Comparison of ENCODE assay signal across 9 mouse cellular contexts in genomic region chr11:94882687-94883383, GRCm38 (mm10). TPM values are rescaled to one million over a fixed set of nuclear protein-coding genes. Genes with fewer than 3 reads are reported as not detected.
DNase-seq lines count a peak whose midpoint lies in the region; ATAC-seq and TF ChIP-seq lines count a peak whose summit lies in the region.
"Had no signal": no experiment of that assay in that cellular context is flagged by ENCODE, and none has a peak within 500 bp of the region (broad histone marks: within the 10 kb centered on the region; RNA-seq: fewer than 3 reads in every experiment).

No protein-coding gene starts in this region.

- peak overlapping the region; percentile 55 for H3K4me2 ChIP-seq in embryonic facial prominence, embryonic 13.5 days
- H3K4me2 ChIP-seq in hindbrain, embryonic 12.5 days (replicated peaks), result peak overlapping the region; percentile 40

- no peak for TF ChIP-seq POLR2A in heart, adult 2 months (IDR thresholded peaks at IDR 0.05; ENCODE audit: insufficient read depth, low read depth, low read length)

- H3K27me3 ChIP-seq in heart, adult 2 months (ENCODE audit: control insufficient read depth, insufficient read depth, low read length), result peaks cover 12% of the 10 kb centered on the region
- H3K27me3 ChIP-seq in embryonic facial prominence, embryonic 13.5 days, result no peaks in the 10 kb centered on the region; the same call in 1 of the 2 replicates
- H3K27me3 ChIP-seq in hindbrain, embryonic 12.5 days, result peaks cover 50% of the 10 kb centered on the region

- H3K79me2 ChIP-seq in heart, adult 2 months (replicated peaks; ENCODE audit: control insufficient read depth, insufficient read depth, low read length), result no peaks in the 10 kb centered on the region

- no peak for TF ChIP-seq EP300 in heart, adult 2 months (IDR thresholded peaks at IDR 0.05; ENCODE audit: insufficient read depth, low read depth, low read length)

- H3K9ac ChIP-seq in heart, adult 2 months (ENCODE audit: low read depth, low read length), result peak overlapping the region; percentile 47; the same call in 1 of the 2 replicates
- H3K9ac ChIP-seq in embryonic facial prominence, embryonic 13.5 days, result peak overlapping the region; percentile 65
- 0 out of 2 replicates have a peak overlapping the region, but pooled peaks have one; percentile 13 for H3K9ac ChIP-seq in hindbrain, embryonic 12.5 days

- H3K27ac ChIP-seq in heart, adult 2 months, result no peak overlapping the region
- H3K27ac ChIP-seq in embryonic facial prominence, embryonic 13.5 days, result peak overlapping the region; percentile 100
- H3K27ac ChIP-seq in hindbrain, embryonic 12.5 days, result peak overlapping the region; percentile 77

- peak; percentile 84 for ATAC-seq in embryonic facial prominence, embryonic 13.5 days (ENCODE audit: insufficient number of reproducible peaks, insufficient read depth, low FRiP score, low TSS enrichment, low read depth)
- no peak for ATAC-seq in hindbrain, embryonic 12.5 days (ENCODE audit: low FRiP score)
- ATAC-seq in monocyte, adult 5-6 weeks (replicated peaks; ENCODE audit: insufficient number of reproducible peaks, low FRiP score, low TSS enrichment, poor library complexity, severe bottlenecking), result no peak

- intact Hi-C loops in heart, adult 2 months (cut with DNase I), result no loop called here
- intact Hi-C loops in heart, postnatal 25 days (cut with DNase I), result no loop called here

- no peaks in the 10 kb centered on the region for H3K36me3 ChIP-seq in heart, adult 2 months (ENCODE audit: control insufficient read depth, insufficient read depth, low read length)
- no peaks in the 10 kb centered on the region for H3K36me3 ChIP-seq in embryonic facial prominence, embryonic 13.5 days
- H3K36me3 ChIP-seq in hindbrain, embryonic 12.5 days, result no peaks in the 10 kb centered on the region

- H3K4me1 ChIP-seq in heart, adult 2 months (ENCODE audit: control insufficient read depth, insufficient read depth, low read length), result no peaks in the 10 kb centered on the region
- peaks cover 48% of the 10 kb centered on the region for H3K4me1 ChIP-seq in embryonic facial prominence, embryonic 13.5 days
- peaks cover 31% of the 10 kb centered on the region for H3K4me1 ChIP-seq in hindbrain, embryonic 12.5 days

- no peaks in the 10 kb centered on the region for H3K9me3 ChIP-seq in embryonic facial prominence, embryonic 13.5 days
- no peaks in the 10 kb centered on the region for H3K9me3 ChIP-seq in hindbrain, embryonic 12.5 days (replicated peaks)

- no peak overlapping the region for H3K4me3 ChIP-seq in heart, adult 2 months
- peak overlapping the region; percentile 25 for H3K4me3 ChIP-seq in embryonic facial prominence, embryonic 13.5 days
- peak overlapping the region; percentile 1; the same call in 1 of the 2 replicates for H3K4me3 ChIP-seq in hindbrain, embryonic 12.5 days

- no peak for TF ChIP-seq CTCF in heart, adult 2 months (IDR thresholded peaks at IDR 0.05)

- DNase-seq in heart, adult 2 months, result peak in 1 of 2 experiments; percentile 34
- DNase-seq in heart, postnatal 25 days (ENCODE audit: low spot score), result no peak
- DNase-seq in neural tube, embryonic 10.5 days (ENCODE audit: extremely low spot score, low spot score), result peak; percentile 69
- DNase-seq in cerebellum, adult 11-12 months, result no peak
- no peak for DNase-seq in natural killer cell, adult 2 months (ENCODE audit: low spot score in 2 of 2)

- 6% methylated on average over 19 of the region's 19 CpGs for whole genome bisulfite sequencing in heart, adult 2 months
- WGBS in embryonic facial prominence, embryonic 13.5 days, result under 1% methylated on average over 15 of the region's 19 CpGs
- WGBS in hindbrain, embryonic 12.5 days, result 2% methylated on average over 17 of the region's 19 CpGs

RNA-seq across cellular contexts. Expression of gene Col1a1, which starts 53.2 kb away (rescaled TPM):
- 10 to 100 TPM; 51.1 to 82.4 TPM for total RNA-seq in heart, adult 2 months (2021)
- 48.7 and 67.7 TPM in 2 replicates for polyA plus RNA-seq in heart, adult 2 months (2012; rRNA removed)
- total RNA-seq in heart, postnatal 25 days (2021), result 100 to 1,000 TPM; 182 to 211 TPM
- polyA plus RNA-seq in embryonic facial prominence, embryonic 13.5 days (2015; fragmentation: Nextera tagmentation; extraction: Ambion mirVana), result 1,060 and 1,259 TPM in 2 replicates
- polyA plus RNA-seq in hindbrain, embryonic 12.5 days (2016; fragmentation: Nextera tagmentation; extraction: Ambion mirVana), result 508 and 685 TPM in 2 replicates
- not detected in 3 replicates for total RNA-seq in monocyte, adult 5-6 weeks (2017)
- total RNA-seq: common myeloid progenitor, adult 5-6 weeks had no signal

Comparison
In these comparisons a context has a peak if more than half of its experiments do, and no peak if none do; other contexts are left out.
1. H3K9ac ChIP-seq: peak in every context shown above with its lines; median percentile 65 in embryonic facial prominence, embryonic 13.5 days; 47 in heart, adult 2 months; 13 in hindbrain, embryonic 12.5 days.
2. RNA of gene Col1a1, which starts 53.2 kb away (total RNA-seq): 182 to 211 TPM in heart, postnatal 25 days and 51.1 to 82.4 TPM in heart, adult 2 months; not detected in monocyte, adult 5-6 weeks; every median in the first group is over 10 times any median in the second.